Mouse (Mus musculus): ENCODE measurements around the gene Acox1.
A peak's percentile ranks its signal among the peaks of the same experiment; 100 is the strongest.

Acox1 gene

GRCm38 (mm10) chr11:116130488-116131205, 68.2 kb downstream of the Acox1 start, which contains the start of gene Trim65:
Gene Trim65, minus strand, starts transcription at chr11:116131128.
- DNase-seq (ENCODE audit: inconsistent age in 2 of 2, low spot score in 1 of 2), result peak; percentile 91 to 95

- no peak for DNase-seq (ENCODE audit: inconsistent age in 2 of 2, low spot score in 1 of 2)
These were observed 68.8 kb downstream of the Acox1 start for GRCm38 (mm10) chr11:116129993-116130487.

GRCm38 (mm10) chr11:116129091-116129790, 69.6 kb downstream of the Acox1 start:
- DNase-seq (ENCODE audit: inconsistent age in 2 of 2, low spot score in 1 of 2), result no peak

- DNase-seq (ENCODE audit: inconsistent age in 2 of 2, low spot score in 1 of 2), result no peak
These were observed 70.9 kb downstream of the Acox1 start for GRCm38 (mm10) chr11:116127986-116128385.

GRCm38 (mm10) chr11:116127156-116127980, 71.5 kb downstream of the Acox1 start, which contains the start of gene Trim47:
Gene Trim47, minus strand, starts transcription at chr11:116127210.
- DNase-seq (ENCODE audit: inconsistent age in 2 of 2, low spot score in 1 of 2), result peak; percentile 86 to 93

GRCm38 (mm10) chr11:116126261-116126660, 72.6 kb downstream of the Acox1 start:
- no peak for DNase-seq (ENCODE audit: inconsistent age in 2 of 2, low spot score in 1 of 2)
